In the genomic region with DNA sequence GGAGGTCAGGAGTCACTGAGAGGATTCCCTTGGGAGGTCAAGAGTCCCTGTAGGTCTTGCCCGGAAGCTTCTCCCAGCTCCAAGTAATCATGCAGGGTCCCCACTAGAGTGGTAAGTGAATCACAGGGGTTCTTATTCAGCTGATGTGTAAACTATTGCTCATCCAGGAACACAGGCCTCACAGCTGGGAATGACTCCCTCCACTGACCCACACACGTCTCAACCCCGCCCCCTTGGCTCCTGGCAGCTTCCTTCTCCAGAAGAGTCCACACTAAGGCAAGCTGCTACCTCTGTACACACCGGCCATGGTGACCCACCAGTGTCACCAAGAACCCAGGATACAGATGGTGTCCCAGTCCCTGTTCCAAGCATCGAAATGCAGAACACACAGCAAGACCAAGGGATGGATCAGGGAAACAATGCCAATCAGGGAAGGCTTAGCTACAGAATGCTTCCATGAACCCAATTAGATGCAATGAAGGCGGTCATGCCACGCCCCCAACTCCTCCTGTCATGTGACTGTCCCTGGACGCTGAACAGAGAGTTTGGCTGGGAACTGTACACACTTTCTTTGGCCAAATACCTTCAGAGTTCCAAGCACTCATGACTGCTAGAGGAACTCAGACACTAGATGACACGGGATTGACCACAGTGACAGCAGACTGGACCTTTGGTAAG, we compare ENCODE assay signal across 9 mouse cellular contexts. TPM values are rescaled to one million over a fixed set of nuclear protein-coding genes. Genes with fewer than 3 reads are reported as not detected.
DNase-seq lines count a peak whose midpoint lies in the region; ATAC-seq lines count a peak whose summit lies in the region.
"Had no signal": no experiment of that assay in that cellular context is flagged by ENCODE, and none has a peak within 500 bp of the region (broad histone marks: within the 10 kb centered on the region; RNA-seq: fewer than 3 reads in every experiment).

No protein-coding gene starts in this region.

- 0 out of 2 replicates have a peak overlapping the region, but pooled peaks have one; percentile 46 for H3K27ac ChIP-seq in hindbrain, embryonic 13.5 days
- H3K27ac ChIP-seq in hindbrain, embryonic 16.5 days (ENCODE audit: low read depth, low read length), result no peak overlapping the region
- no peak overlapping the region for H3K27ac ChIP-seq in forebrain, embryonic 16.5 days (ENCODE audit: low read length)
- H3K27ac ChIP-seq: embryonic facial prominence, embryonic 15.5 days had no signal

- peaks cover 41% of the 10 kb centered on the region for H3K4me1 ChIP-seq in hindbrain, embryonic 13.5 days (replicated peaks)
- H3K4me1 ChIP-seq in hindbrain, embryonic 16.5 days (ENCODE audit: control insufficient read depth, insufficient read depth, low read depth, low read length), result peaks cover 18% of the 10 kb centered on the region
- peaks cover 24% of the 10 kb centered on the region for H3K4me1 ChIP-seq in forebrain, embryonic 16.5 days (replicated peaks; ENCODE audit: control insufficient read depth, insufficient read depth, low read length)

- intact Hi-C loops in gastrocnemius, postnatal 14 days (cut with DNase I; ENCODE audit: low total_unique reads), result no loop called here

- H3K4me2 ChIP-seq in hindbrain, embryonic 13.5 days, result no peak overlapping the region
- no peak overlapping the region for H3K4me2 ChIP-seq in hindbrain, embryonic 16.5 days (ENCODE audit: low read length)
- no peak overlapping the region for H3K4me2 ChIP-seq in forebrain, embryonic 16.5 days (ENCODE audit: low read length)
- H3K4me2 ChIP-seq: embryonic facial prominence, embryonic 15.5 days had no signal

- peak; percentile 65 for DNase-seq in MN1 (ENCODE audit: low spot score)
- peak; percentile 74 for DNase-seq in gastrocnemius, postnatal 14 days
- DNase-seq in kidney, postnatal 25 days, result peak; percentile 80 to 84
- peak; percentile 40 for DNase-seq in retina, embryonic 14.5 days (ENCODE audit: low spot score)
- no peak for DNase-seq in layer of hippocampus, postnatal 36 days

- no peaks in the 10 kb centered on the region for H3K9me3 ChIP-seq in hindbrain, embryonic 13.5 days
- no peaks in the 10 kb centered on the region for H3K9me3 ChIP-seq in hindbrain, embryonic 16.5 days (ENCODE audit: control insufficient read depth, low read length)
- no peaks in the 10 kb centered on the region for H3K9me3 ChIP-seq in forebrain, embryonic 16.5 days (ENCODE audit: control insufficient read depth, low read length)
- H3K9me3 ChIP-seq: embryonic facial prominence, embryonic 15.5 days had no signal

- 66% methylated on average over 9 of the region's 9 CpGs for WGBS in hindbrain, embryonic 13.5 days
- WGBS in hindbrain, embryonic 16.5 days, result 59% methylated on average over 9 of the region's 9 CpGs
- 56% methylated on average over 9 of the region's 9 CpGs for WGBS in forebrain, embryonic 16.5 days

- H3K27me3 ChIP-seq in hindbrain, embryonic 13.5 days, result no peaks in the 10 kb centered on the region
- H3K27me3 ChIP-seq in hindbrain, embryonic 16.5 days (replicated peaks; ENCODE audit: control insufficient read depth, insufficient read depth, low read length), result no peaks in the 10 kb centered on the region
- no peaks in the 10 kb centered on the region for H3K27me3 ChIP-seq in forebrain, embryonic 16.5 days (replicated peaks; ENCODE audit: control insufficient read depth, insufficient read depth, low read length)
- H3K27me3 ChIP-seq: embryonic facial prominence, embryonic 15.5 days had no signal

- H3K4me3 ChIP-seq in hindbrain, embryonic 13.5 days, result no peak overlapping the region
- no peak overlapping the region for H3K4me3 ChIP-seq in hindbrain, embryonic 16.5 days (ENCODE audit: low read length)
- H3K4me3 ChIP-seq in forebrain, embryonic 16.5 days (replicated peaks; ENCODE audit: low read length), result no peak overlapping the region
- H3K4me3 ChIP-seq: embryonic facial prominence, embryonic 15.5 days had no signal

- ATAC-seq in hindbrain, embryonic 13.5 days (ENCODE audit: low FRiP score), result no peak
- ATAC-seq in hindbrain, embryonic 16.5 days, result no peak
- ATAC-seq in forebrain, embryonic 16.5 days, result no peak

- no peak overlapping the region for H3K9ac ChIP-seq in hindbrain, embryonic 13.5 days
- no peak overlapping the region for H3K9ac ChIP-seq in hindbrain, embryonic 16.5 days (ENCODE audit: low read depth, low read length)
- no peak overlapping the region for H3K9ac ChIP-seq in forebrain, embryonic 16.5 days (replicated peaks; ENCODE audit: low read depth, low read length)
- H3K9ac ChIP-seq: embryonic facial prominence, embryonic 15.5 days had no signal

- peaks cover 17% of the 10 kb centered on the region for H3K36me3 ChIP-seq in hindbrain, embryonic 13.5 days
- H3K36me3 ChIP-seq in hindbrain, embryonic 16.5 days (ENCODE audit: control insufficient read depth, insufficient read depth, low read length), result no peaks in the 10 kb centered on the region
- H3K36me3 ChIP-seq in forebrain, embryonic 16.5 days (ENCODE audit: control insufficient read depth, insufficient read depth), result no peaks in the 10 kb centered on the region

RNA-seq across cellular contexts. Expression of a gene that starts 18.0 kb away (rescaled TPM):
- 15.0 and 18.7 TPM in 2 replicates for polyA plus RNA-seq in hindbrain, embryonic 13.5 days (2015; fragmentation: Nextera tagmentation; extraction: Ambion mirVana)
- 9.6 and 13.2 TPM in 2 replicates for polyA plus RNA-seq in hindbrain, embryonic 16.5 days (2015; fragmentation: Nextera tagmentation; extraction: Ambion mirVana)
- 1 to 10 TPM; 5.6 to 8.9 TPM for total RNA-seq in gastrocnemius, postnatal 14 days (2021)
- 10 to 100 TPM; 27.9 to 30.9 TPM for total RNA-seq in layer of hippocampus, postnatal 36 days (2021)
- 11.2 and 12.4 TPM in 2 replicates for polyA plus RNA-seq in forebrain, embryonic 16.5 days (2015; fragmentation: Nextera tagmentation; extraction: Ambion mirVana)

RNA-seq across cellular contexts. Expression of a gene that starts 27.8 kb away (rescaled TPM):
- not detected in 2 replicates for polyA plus RNA-seq in hindbrain, embryonic 13.5 days (2015; fragmentation: Nextera tagmentation; extraction: Ambion mirVana)
- polyA plus RNA-seq in hindbrain, embryonic 16.5 days (2015; fragmentation: Nextera tagmentation; extraction: Ambion mirVana), result not detected in 2 replicates
- total RNA-seq in gastrocnemius, postnatal 14 days (2021), result not detected
- under 1 TPM; 0.22 to 0.28 TPM for total RNA-seq in layer of hippocampus, postnatal 36 days (2021)
- not detected in 2 replicates for polyA plus RNA-seq in forebrain, embryonic 16.5 days (2015; fragmentation: Nextera tagmentation; extraction: Ambion mirVana)
- polyA plus RNA-seq: embryonic facial prominence, embryonic 15.5 days had no signal

Comparison
In these comparisons a context has a peak if more than half of its experiments do, and no peak if none do; other contexts are left out.
1. DNase-seq: peak in MN1 (single experiment), gastrocnemius, postnatal 14 days (single experiment), kidney, postnatal 25 days (2 of 2) and retina, embryonic 14.5 days (single experiment); none in layer of hippocampus, postnatal 36 days (0 of 2).